Mouse (Mus musculus) cerebellum, adult 2 months (tissue): Measurements from ENCODE around the gene Syngap1.

ENCODE experiments used
- CTCF ChIP-seq: fragments of 200-500 bp; IDR thresholded peaks from 2 replicates; pipeline ENCODE4 v1.5.1; 2011; ENCODE audit warnings: low read depth, mild to moderate bottlenecking, control low read depth, low read length, moderate library complexity, borderline replicate concordance; ENCODE audit not compliant: insufficient read depth
- POLR2A ChIP-seq: fragments of 200-500 bp; IDR thresholded peaks from 2 replicates; pipeline ENCODE4 v1.6.1; 2011; ENCODE audit warnings: low read length, control low read depth, borderline replicate concordance; ENCODE audit not compliant: insufficient read depth

DNA sequence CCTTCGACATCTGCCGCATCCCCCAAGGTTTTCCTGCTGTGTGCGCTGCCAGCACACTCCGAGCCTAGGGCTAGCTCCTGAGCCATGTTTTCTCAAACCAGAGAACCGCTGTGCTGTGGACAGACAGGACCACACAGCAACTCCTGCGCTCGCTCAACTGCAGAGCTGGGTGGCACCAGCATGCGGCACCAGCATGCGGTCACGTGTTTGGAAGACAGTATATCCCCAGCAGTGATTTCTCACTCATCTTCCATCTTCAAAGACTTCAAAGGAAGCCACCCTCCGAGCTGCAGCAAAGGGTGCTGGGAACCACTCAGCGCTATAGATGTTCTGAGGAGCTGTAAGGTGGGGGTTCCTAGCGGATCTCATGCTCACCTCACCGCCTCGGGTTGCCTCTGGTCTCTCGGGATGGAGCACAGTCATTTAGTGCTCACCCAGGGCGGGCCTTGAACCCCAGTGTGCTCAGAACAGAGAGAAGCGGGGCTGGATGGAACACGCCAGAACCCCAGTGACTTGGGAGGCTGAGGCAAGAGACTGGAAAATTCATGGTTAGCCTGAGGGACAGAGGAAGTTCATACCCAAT lies 63.9 kb downstream of the Syngap1 start:
- TF ChIP-seq CTCF, result no peak
- no peak for TF ChIP-seq POLR2A
